Mouse (Mus musculus) embryonic facial prominence, embryonic 11.5 days (tissue): ENCODE data around the gene Supt3. TPM values are rescaled to one million over a fixed set of nuclear protein-coding genes. Genes with fewer than 3 reads are reported as not detected.

Source experiments
- ATAC-seq: fragments of 200-750 bp; cut with Nextera tagmentation; replicated peaks from 2 replicates; pipeline ENCODE4 v1.8.0; 2017; ENCODE audit warnings: low read depth; ENCODE audit not compliant: insufficient number of reproducible peaks, low FRiP score, low TSS enrichment
- DNase-seq: peaks from one replicate; pipeline ENCODE4 v3.0.0-alpha.2; 2015; ENCODE audit warnings: low spot score
- H3K27ac ChIP-seq: fragments of 300-500 bp; sonication (generic); replicated peaks from 2 replicates; pipeline ENCODE4 v1.5.1; 2014; ENCODE audit warnings: mild to moderate bottlenecking, low read depth, low read length, control low read depth
- H3K27me3 ChIP-seq: fragments of 300-500 bp; sonication (generic); 2 replicates; pipeline ENCODE4 v1.6.1; 2014; ENCODE audit warnings: mild to moderate bottlenecking, low read length, moderate library complexity, mixed read lengths; ENCODE audit not compliant: control insufficient read depth, insufficient read depth
- H3K36me3 ChIP-seq: fragments of 300-500 bp; sonication (generic); replicated peaks from 2 replicates; pipeline ENCODE4 v1.6.1; 2014; ENCODE audit warnings: low read depth, mild to moderate bottlenecking, low read length, moderate library complexity, mixed read lengths; ENCODE audit not compliant: control insufficient read depth, insufficient read depth
- H3K4me1 ChIP-seq: fragments of 300-500 bp; sonication (generic); 2 replicates; pipeline ENCODE4 v1.6.1; 2014; ENCODE audit warnings: low read length, mixed read lengths; ENCODE audit not compliant: control insufficient read depth, insufficient read depth
- H3K4me2 ChIP-seq: fragments of 300-500 bp; sonication (generic); 2 replicates; pipeline ENCODE4 v1.6.1; 2014; ENCODE audit warnings: low read depth, mild to moderate bottlenecking, control low read depth, low read length, moderate library complexity
- H3K4me3 ChIP-seq: fragments of 300-500 bp; sonication (generic); 2 replicates; pipeline ENCODE4 v1.5.1; 2014; ENCODE audit warnings: low read depth, low read length, control low read depth
- H3K9ac ChIP-seq: fragments of 300-500 bp; sonication (generic); replicated peaks from 2 replicates; pipeline ENCODE4 v1.6.1; 2014; ENCODE audit warnings: mild to moderate bottlenecking, control low read depth, low read length
- H3K9me3 ChIP-seq: fragments of 300-500 bp; sonication (generic); replicated peaks from 2 replicates; pipeline ENCODE4 v1.6.1; 2016; ENCODE audit warnings: mild to moderate bottlenecking, low read length, inconsistent platforms, mixed read lengths; ENCODE audit not compliant: control insufficient read depth
- WGBS: fragments of 180-500 bp; shearing (Covaris S2); extraction: QIAGEN DNeasy Blood & Tissue Kit; methylation state at CpG from one replicate; pipeline ENCODE4 v1.1.7; 2014; 5-methylcytosine and 5-hydroxymethylcytosine counted together
- polyA plus RNA-seq: library from polyadenylated mRNA; unstranded; fragments of >200 nt; fragmentation: Nextera tagmentation; extraction: Ambion mirVana; gene quantifications from 2 replicates; pipeline ENCODE4 v1.2.1, GENCODE M21; 2014

Gene Supt3
- polyA plus RNA-seq, 1 experiment from 2014 or later = 32.1 TPM

GRCm38 (mm10) chr17:44827124-44827523 is 50.2 kb downstream of the Supt3 start:
- no peak for DNase-seq
- Histone ChIP-seq H3K27ac (no peak overlapping the region), H3K9me3 (no peaks in the 10 kb centered on the region), H3K27me3 (no peaks in the 10 kb centered on the region), H3K36me3 (no peaks in the 10 kb centered on the region), H3K9ac (no peak overlapping the region), H3K4me1 (no peaks in the 10 kb centered on the region), H3K4me2 (no peak overlapping the region), H3K4me3 (no peak overlapping the region)
- ATAC-seq = no peak
- 81% methylated on average over 3 of the region's 3 CpGs for WGBS

GRCm38 (mm10) chr17:44827964-44828363 is 51.0 kb downstream of the Supt3 start:
- Histone ChIP-seq H3K36me3 (no peaks in the 10 kb centered on the region), H3K4me3 (no peak overlapping the region), H3K27me3 (no peaks in the 10 kb centered on the region), H3K27ac (no peak overlapping the region), H3K9me3 (no peaks in the 10 kb centered on the region), H3K9ac (no peak overlapping the region), H3K4me2 (no peak overlapping the region), H3K4me1 (no peaks in the 10 kb centered on the region)
- 83% methylated on average over 4 of the region's 4 CpGs for WGBS
- ATAC-seq = no peak
- no peak for DNase-seq

GRCm38 (mm10) chr17:44829587-44829986 is 52.6 kb downstream of the Supt3 start:
- Histone ChIP-seq H3K4me3 (no peak overlapping the region), H3K4me2 (no peak overlapping the region), H3K4me1 (no peaks in the 10 kb centered on the region), H3K27ac (no peak overlapping the region), H3K9me3 (no peaks in the 10 kb centered on the region), H3K9ac (no peak overlapping the region), H3K27me3 (no peaks in the 10 kb centered on the region), H3K36me3 (no peaks in the 10 kb centered on the region)
- DNase-seq = no peak
- 85% methylated on average over 3 of the region's 3 CpGs for WGBS
- no peak for ATAC-seq

- H3K27me3 ChIP-seq = no peaks in the 10 kb centered on the region
- no peak overlapping the region for H3K9ac ChIP-seq
- DNase-seq (no peak), ATAC-seq (no peak)
- H3K4me1 ChIP-seq = no peaks in the 10 kb centered on the region
- no peak overlapping the region for H3K4me3 ChIP-seq
- H3K36me3 ChIP-seq = no peaks in the 10 kb centered on the region
- H3K4me2 ChIP-seq = no peak overlapping the region
- WGBS = 76% methylated on average over 1 of the region's 1 CpGs
- H3K9me3 ChIP-seq = no peaks in the 10 kb centered on the region
- H3K27ac ChIP-seq = no peak overlapping the region
These were observed 54.2 kb downstream of the Supt3 start for GRCm38 (mm10) chr17:44831201-44831600.

- Histone ChIP-seq H3K9ac (no peak overlapping the region), H3K27ac (no peak overlapping the region), H3K4me3 (no peak overlapping the region), H3K36me3 (no peaks in the 10 kb centered on the region), H3K27me3 (no peaks in the 10 kb centered on the region), H3K4me1 (no peaks in the 10 kb centered on the region), H3K4me2 (no peak overlapping the region), H3K9me3 (no peaks in the 10 kb centered on the region)
- DNase-seq (no peak), ATAC-seq (no peak)
- 71% methylated on average over 4 of the region's 4 CpGs for WGBS
These were observed 65.2 kb downstream of the Supt3 start for GRCm38 (mm10) chr17:44842184-44842583.

GRCm38 (mm10) chr17:44863165-44863564 is 86.2 kb downstream of the Supt3 start:
- WGBS = 94% methylated on average over 6 of the region's 6 CpGs
- H3K27ac ChIP-seq = no peak overlapping the region
- DNase-seq (no peak), ATAC-seq (no peak)
- no peaks in the 10 kb centered on the region for H3K4me1 ChIP-seq
- H3K27me3 ChIP-seq = no peaks in the 10 kb centered on the region
- no peak overlapping the region for H3K4me2 ChIP-seq
- no peaks in the 10 kb centered on the region for H3K36me3 ChIP-seq
- no peak overlapping the region for H3K4me3 ChIP-seq
- H3K9ac ChIP-seq = no peak overlapping the region
- no peaks in the 10 kb centered on the region for H3K9me3 ChIP-seq

- DNase-seq (no peak), ATAC-seq (no peak)
- no peaks in the 10 kb centered on the region for H3K36me3 ChIP-seq
- H3K27ac ChIP-seq = no peak overlapping the region
- no peaks in the 10 kb centered on the region for H3K4me1 ChIP-seq
- no peaks in the 10 kb centered on the region for H3K27me3 ChIP-seq
- 74% methylated on average over 1 of the region's 1 CpGs for WGBS
- H3K9me3 ChIP-seq = no peaks in the 10 kb centered on the region
- H3K9ac ChIP-seq = no peak overlapping the region
- no peak overlapping the region for H3K4me3 ChIP-seq
- H3K4me2 ChIP-seq = no peak overlapping the region
These were observed 116.6 kb downstream of the Supt3 start for GRCm38 (mm10) chr17:44893592-44893991.

- Histone ChIP-seq H3K4me2 (no peak overlapping the region), H3K27me3 (no peaks in the 10 kb centered on the region), H3K9me3 (no peaks in the 10 kb centered on the region), H3K4me3 (no peak overlapping the region), H3K36me3 (no peaks in the 10 kb centered on the region), H3K4me1 (no peaks in the 10 kb centered on the region), H3K9ac (no peak overlapping the region), H3K27ac (no peak overlapping the region)
- 81% methylated on average over 4 of the region's 4 CpGs for WGBS
- no peak for DNase-seq
- ATAC-seq = no peak
These were observed 166.7 kb downstream of the Supt3 start for GRCm38 (mm10) chr17:44943536-44944090.
